Mouse (Mus musculus): Measurements from ENCODE around the gene Speer4f2. TPM values are rescaled to one million over a fixed set of nuclear protein-coding genes. Genes with fewer than 3 reads are reported as not detected.
"Not testable (repeated sequence)": the region's sequence is repeated elsewhere in the genome, so short reads cannot be mapped to it uniquely, and the experiment has no call there.

Gene Speer4f2
- not detected in 2 replicates for polyA plus RNA-seq (2014; fragmentation: Nextera tagmentation; extraction: Ambion mirVana)

GRCm38 (mm10) chr5:17372880-17373279 lies at the start of gene Speer4f2:
Speer4f2 (plus strand) TSS chr5:17373180.
- not testable (repeated sequence) for DNase-seq (ENCODE audit: low spot score); ATAC-seq (replicated peaks; ENCODE audit: low FRiP score)
- 63% methylated on average over 1 of the region's 1 CpGs for WGBS

GRCm38 (mm10) chr5:17328946-17329566 lies 43.9 kb upstream of the Speer4f2 start:
- H3K4me2 ChIP-seq: no peak overlapping the region
- no peaks in the 10 kb centered on the region for H3K4me1 ChIP-seq (replicated peaks; ENCODE audit: control insufficient read depth, insufficient read depth, low read length)
- H3K9ac ChIP-seq (ENCODE audit: low read depth, low read length): no peak overlapping the region
- no peaks in the 10 kb centered on the region for H3K27me3 ChIP-seq (replicated peaks; ENCODE audit: control insufficient read depth, insufficient read depth, low read length)
- H3K4me3 ChIP-seq (ENCODE audit: low read depth, low read length): no peak overlapping the region
- no peaks in the 10 kb centered on the region for H3K9me3 ChIP-seq (ENCODE audit: control insufficient read depth, low read length)
- H3K36me3 ChIP-seq (ENCODE audit: control insufficient read depth, insufficient read depth, low read length): no peaks in the 10 kb centered on the region
- no peak for DNase-seq (ENCODE audit: low spot score)
- WGBS: 67% methylated on average over 2 of the region's 2 CpGs
- no peak for ATAC-seq (replicated peaks; ENCODE audit: low FRiP score)
- H3K27ac ChIP-seq (ENCODE audit: low read depth, low read length): no peak overlapping the region

More at GRCm38 (mm10) chr5:17372880-17373279, at the start of gene Speer4f2:
- H3K27me3 ChIP-seq (replicated peaks; ENCODE audit: control insufficient read depth, insufficient read depth, low read length); H3K9me3 ChIP-seq (ENCODE audit: control insufficient read depth, low read length); H3K4me3 ChIP-seq (ENCODE audit: low read depth, low read length); H3K4me2 ChIP-seq; H3K4me1 ChIP-seq (replicated peaks; ENCODE audit: control insufficient read depth, insufficient read depth, low read length); H3K9ac ChIP-seq (ENCODE audit: low read depth, low read length); H3K36me3 ChIP-seq (ENCODE audit: control insufficient read depth, insufficient read depth, low read length); H3K27ac ChIP-seq (ENCODE audit: low read depth, low read length): not testable (repeated sequence)

- Histone ChIP-seq H3K27me3 (replicated peaks; ENCODE audit: control insufficient read depth, insufficient read depth, low read length) (no peaks in the 10 kb centered on the region), H3K9me3 (ENCODE audit: control insufficient read depth, low read length) (no peaks in the 10 kb centered on the region), H3K4me2 (no peak overlapping the region), H3K4me1 (replicated peaks; ENCODE audit: control insufficient read depth, insufficient read depth, low read length) (no peaks in the 10 kb centered on the region), H3K36me3 (ENCODE audit: control insufficient read depth, insufficient read depth, low read length) (no peaks in the 10 kb centered on the region), H3K27ac (ENCODE audit: low read depth, low read length) (no peak overlapping the region), H3K9ac (ENCODE audit: low read depth, low read length) (no peak overlapping the region), H3K4me3 (ENCODE audit: low read depth, low read length) (no peak overlapping the region)
- 80% methylated on average over 1 of the region's 1 CpGs for WGBS
- DNase-seq (ENCODE audit: low spot score) (no peak), ATAC-seq (replicated peaks; ENCODE audit: low FRiP score) (no peak)
Observed at GRCm38 (mm10) chr5:17334836-17335235, 38.1 kb upstream of the Speer4f2 start.

GRCm38 (mm10) chr5:17345741-17346140 lies 27.2 kb upstream of the Speer4f2 start:
- DNase-seq (ENCODE audit: low spot score); ATAC-seq (replicated peaks; ENCODE audit: low FRiP score); H3K4me2 ChIP-seq; H3K27ac ChIP-seq (ENCODE audit: low read depth, low read length); H3K27me3 ChIP-seq (replicated peaks; ENCODE audit: control insufficient read depth, insufficient read depth, low read length); H3K9me3 ChIP-seq (ENCODE audit: control insufficient read depth, low read length); H3K4me1 ChIP-seq (replicated peaks; ENCODE audit: control insufficient read depth, insufficient read depth, low read length); H3K4me3 ChIP-seq (ENCODE audit: low read depth, low read length); H3K36me3 ChIP-seq (ENCODE audit: control insufficient read depth, insufficient read depth, low read length); H3K9ac ChIP-seq (ENCODE audit: low read depth, low read length): not testable (repeated sequence)
- 43% methylated on average over 2 of the region's 2 CpGs for WGBS

GRCm38 (mm10) chr5:17359394-17359999 lies 13.5 kb upstream of the Speer4f2 start:
- Histone ChIP-seq H3K4me1 (replicated peaks; ENCODE audit: control insufficient read depth, insufficient read depth, low read length) (no peaks in the 10 kb centered on the region), H3K27me3 (replicated peaks; ENCODE audit: control insufficient read depth, insufficient read depth, low read length) (no peaks in the 10 kb centered on the region), H3K4me2 (no peak overlapping the region), H3K9me3 (ENCODE audit: control insufficient read depth, low read length) (no peaks in the 10 kb centered on the region), H3K9ac (ENCODE audit: low read depth, low read length) (no peak overlapping the region), H3K27ac (ENCODE audit: low read depth, low read length) (no peak overlapping the region), H3K4me3 (ENCODE audit: low read depth, low read length) (no peak overlapping the region), H3K36me3 (ENCODE audit: control insufficient read depth, insufficient read depth, low read length) (no peaks in the 10 kb centered on the region)
- DNase-seq (ENCODE audit: low spot score) (no peak), ATAC-seq (replicated peaks; ENCODE audit: low FRiP score) (no peak)

GRCm38 (mm10) chr5:17389926-17390325 lies 16.9 kb downstream of the Speer4f2 start:
- 67% methylated on average over 7 of the region's 7 CpGs for WGBS

GRCm38 (mm10) chr5:17391207-17391606 lies 18.2 kb downstream of the Speer4f2 start:
- Histone ChIP-seq H3K4me3 (ENCODE audit: low read depth, low read length) (no peak overlapping the region), H3K27ac (ENCODE audit: low read depth, low read length) (no peak overlapping the region), H3K27me3 (replicated peaks; ENCODE audit: control insufficient read depth, insufficient read depth, low read length) (no peaks in the 10 kb centered on the region), H3K9ac (ENCODE audit: low read depth, low read length) (no peak overlapping the region), H3K9me3 (ENCODE audit: control insufficient read depth, low read length) (no peaks in the 10 kb centered on the region), H3K36me3 (ENCODE audit: control insufficient read depth, insufficient read depth, low read length) (no peaks in the 10 kb centered on the region), H3K4me2 (no peak overlapping the region), H3K4me1 (replicated peaks; ENCODE audit: control insufficient read depth, insufficient read depth, low read length) (no peaks in the 10 kb centered on the region)
- 78% methylated on average over 1 of the region's 1 CpGs for WGBS
- ATAC-seq (replicated peaks; ENCODE audit: low FRiP score) (no peak), DNase-seq (ENCODE audit: low spot score) (no peak)

More at GRCm38 (mm10) chr5:17389926-17390325, 16.9 kb downstream of the Speer4f2 start:
- Histone ChIP-seq H3K4me2 (no peak overlapping the region), H3K27ac (ENCODE audit: low read depth, low read length) (no peak overlapping the region), H3K27me3 (replicated peaks; ENCODE audit: control insufficient read depth, insufficient read depth, low read length) (no peaks in the 10 kb centered on the region), H3K36me3 (ENCODE audit: control insufficient read depth, insufficient read depth, low read length) (no peaks in the 10 kb centered on the region), H3K4me1 (replicated peaks; ENCODE audit: control insufficient read depth, insufficient read depth, low read length) (no peaks in the 10 kb centered on the region), H3K4me3 (ENCODE audit: low read depth, low read length) (no peak overlapping the region), H3K9me3 (ENCODE audit: control insufficient read depth, low read length) (no peaks in the 10 kb centered on the region), H3K9ac (ENCODE audit: low read depth, low read length) (no peak overlapping the region)
- ATAC-seq (replicated peaks; ENCODE audit: low FRiP score) (no peak), DNase-seq (ENCODE audit: low spot score) (no peak)

GRCm38 (mm10) chr5:17400571-17400970 lies 27.6 kb downstream of the Speer4f2 start:
- H3K9ac ChIP-seq (ENCODE audit: low read depth, low read length): no peak overlapping the region
- no peak overlapping the region for H3K4me2 ChIP-seq
- no peak overlapping the region for H3K4me3 ChIP-seq (ENCODE audit: low read depth, low read length)
- no peak for ATAC-seq (replicated peaks; ENCODE audit: low FRiP score)
- DNase-seq (ENCODE audit: low spot score): no peak
- WGBS: 73% methylated on average over 1 of the region's 1 CpGs
- no peaks in the 10 kb centered on the region for H3K27me3 ChIP-seq (replicated peaks; ENCODE audit: control insufficient read depth, insufficient read depth, low read length)
- no peaks in the 10 kb centered on the region for H3K4me1 ChIP-seq (replicated peaks; ENCODE audit: control insufficient read depth, insufficient read depth, low read length)
- H3K27ac ChIP-seq (ENCODE audit: low read depth, low read length): no peak overlapping the region
- no peaks in the 10 kb centered on the region for H3K36me3 ChIP-seq (ENCODE audit: control insufficient read depth, insufficient read depth, low read length)
- no peaks in the 10 kb centered on the region for H3K9me3 ChIP-seq (ENCODE audit: control insufficient read depth, low read length)

All from liver, embryonic 11.5 days (tissue).